Mouse (Mus musculus) left cerebral cortex, postnatal 10 days (tissue): ENCODE results near the gene D430019H16Rik. TPM values are rescaled to one million over a fixed set of nuclear protein-coding genes. Genes with fewer than 3 reads are reported as not detected.

ENCODE experiments used
- DNase-seq, 2 experiments: peaks; one replicate each; pipeline ENCODE4 v3.0.0; 2021 to 2022; ENCODE audit warnings: low spot score in 2 of 2, mixed read lengths in 1 of 2; ENCODE audit errors: extremely low spot score in 1 of 2
- intact Hi-C: fragments of 180-260 bp; cut with DNase I; formaldehyde crosslinking; loops from one replicate; pipeline ENCODE4 v1.15.1; 2025
- total RNA-seq, 2 experiments: library from RNA; stranded (reverse); gene quantifications; 2 replicates each; pipeline ENCODE4 v1.2.3; 2021

The D430019H16Rik gene
- total RNA-seq, 2 experiments from 2014 or later, result 156 to 157 TPM

GRCm38 (mm10) chr12:105526186-105526585 is 72.5 kb downstream of the D430019H16Rik start:
- intact Hi-C loops, result no loop called here
- DNase-seq, result no peak

- intact Hi-C loops, result no loop called here
- DNase-seq, result peak; percentile 48 to 81
These were observed 73.2 kb downstream of the D430019H16Rik start for GRCm38 (mm10) chr12:105526829-105527228.

GRCm38 (mm10) chr12:105529545-105529944 is 75.9 kb downstream of the D430019H16Rik start:
- intact Hi-C loops, result no loop called here
- DNase-seq, result no peak

GRCm38 (mm10) chr12:105531724-105532371 is 78.2 kb downstream of the D430019H16Rik start:
- DNase-seq, result no peak
- intact Hi-C loops, result no loop called here

GRCm38 (mm10) chr12:105534842-105535241 is 81.2 kb downstream of the D430019H16Rik start:
- intact Hi-C loops, result no loop called here
- no peak for DNase-seq

- intact Hi-C loops, result no loop called here
- no peak for DNase-seq
These were observed 82.5 kb downstream of the D430019H16Rik start for GRCm38 (mm10) chr12:105535968-105536760.

GRCm38 (mm10) chr12:105537162-105537561 is 83.5 kb downstream of the D430019H16Rik start:
- DNase-seq, result no peak
- intact Hi-C loops, result no loop called here

GRCm38 (mm10) chr12:105539649-105540048 is 86.0 kb downstream of the D430019H16Rik start:
- intact Hi-C loops, result no loop called here
- DNase-seq, result no peak

- DNase-seq, result no peak
- intact Hi-C loops, result no loop called here
These were observed 88.1 kb downstream of the D430019H16Rik start for GRCm38 (mm10) chr12:105541590-105542402.

- DNase-seq, result no peak
- intact Hi-C loops, result no loop called here
These were observed 88.9 kb downstream of the D430019H16Rik start for GRCm38 (mm10) chr12:105542513-105542912.

Other genes starting within 250 kb of the D430019H16Rik start
- gene Tcl1, start 231.1 kb upstream of the D430019H16Rik start, total RNA-seq, result not detected
- gene Tunar, start 120.0 kb upstream of the D430019H16Rik start, total RNA-seq, result 10 to 100 TPM; 18.5 to 20.5 TPM
- gene Bdkrb2, start 109.4 kb downstream of the D430019H16Rik start, total RNA-seq, result under 1 TPM; 0.28 to 0.65 TPM
- not detected for gene Bdkrb1, start 149.2 kb downstream of the D430019H16Rik start, total RNA-seq
- gene Gskip, start 231.0 kb downstream of the D430019H16Rik start, total RNA-seq, result 10 to 100 TPM; 13.6 TPM
- gene Atg2b, start 231.4 kb downstream of the D430019H16Rik start, total RNA-seq, result 10 to 100 TPM; 43.9 to 45.3 TPM